Mouse (Mus musculus): Measurements from ENCODE around the gene Maff.

Gene Maff

DNA sequence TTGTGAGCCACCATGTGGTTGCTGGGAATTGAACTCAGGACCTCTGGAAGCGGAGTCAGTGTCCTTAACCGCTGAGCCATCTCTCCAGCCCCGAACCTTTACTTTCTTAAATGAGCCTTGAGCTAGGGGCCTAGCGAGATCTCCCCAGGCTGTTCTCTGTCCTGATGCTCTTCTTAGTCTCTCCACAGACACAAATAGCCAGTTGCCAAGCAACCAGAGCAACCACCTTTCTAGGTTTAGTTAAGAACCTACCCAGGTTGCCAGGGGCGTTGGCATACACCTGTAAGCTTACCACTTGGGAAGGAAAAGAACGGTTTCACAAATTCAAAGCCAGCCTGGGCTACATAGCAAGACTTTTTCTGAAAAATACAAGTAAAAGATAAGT is 16.4 kb upstream of the Maff start:
- in situ Hi-C loops (cut with MboI, MseI), result no loop called here

DNA sequence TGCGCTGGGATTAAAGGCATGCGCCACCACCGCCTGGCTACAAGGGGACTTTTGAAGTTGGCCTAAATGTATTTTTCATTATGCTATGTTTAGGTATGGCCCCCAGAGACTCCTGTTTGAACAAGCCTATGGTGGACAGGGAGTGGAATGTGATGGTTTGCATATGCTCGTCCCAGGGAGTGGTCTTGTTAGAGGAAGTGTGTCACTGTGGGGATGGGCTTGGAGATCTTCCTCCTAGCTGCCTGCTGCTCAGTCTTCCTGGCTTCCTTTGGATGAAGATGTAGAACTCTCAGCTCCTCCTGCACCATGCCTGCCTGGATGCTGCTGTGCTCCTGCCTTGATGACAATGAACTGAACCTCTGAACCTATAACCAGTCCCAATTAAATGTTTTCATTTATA is 15.9 kb upstream of the Maff start:
- in situ Hi-C loops (cut with MboI, MseI), result no loop called here

DNA sequence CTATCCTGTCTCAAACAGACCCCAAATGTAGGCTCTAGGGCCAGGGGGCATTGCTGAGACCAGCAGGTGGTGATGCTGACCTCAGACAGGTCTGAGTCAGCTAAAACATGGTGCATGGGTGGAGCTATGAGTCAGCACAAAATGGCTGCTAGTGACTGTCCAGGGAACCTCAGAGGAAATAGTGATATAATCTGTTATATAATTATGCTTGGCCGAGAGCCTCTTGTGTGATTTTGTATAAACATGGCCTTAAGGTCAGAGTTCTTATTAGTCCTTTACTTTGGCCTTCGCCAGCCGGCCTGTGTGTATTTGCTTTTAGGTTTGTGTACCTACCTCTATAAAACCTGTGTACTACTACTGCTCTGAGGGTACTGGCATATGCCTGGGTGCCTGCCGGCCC is 13.0 kb upstream of the Maff start:
- in situ Hi-C loops (cut with MboI, MseI), result no loop called here

DNA sequence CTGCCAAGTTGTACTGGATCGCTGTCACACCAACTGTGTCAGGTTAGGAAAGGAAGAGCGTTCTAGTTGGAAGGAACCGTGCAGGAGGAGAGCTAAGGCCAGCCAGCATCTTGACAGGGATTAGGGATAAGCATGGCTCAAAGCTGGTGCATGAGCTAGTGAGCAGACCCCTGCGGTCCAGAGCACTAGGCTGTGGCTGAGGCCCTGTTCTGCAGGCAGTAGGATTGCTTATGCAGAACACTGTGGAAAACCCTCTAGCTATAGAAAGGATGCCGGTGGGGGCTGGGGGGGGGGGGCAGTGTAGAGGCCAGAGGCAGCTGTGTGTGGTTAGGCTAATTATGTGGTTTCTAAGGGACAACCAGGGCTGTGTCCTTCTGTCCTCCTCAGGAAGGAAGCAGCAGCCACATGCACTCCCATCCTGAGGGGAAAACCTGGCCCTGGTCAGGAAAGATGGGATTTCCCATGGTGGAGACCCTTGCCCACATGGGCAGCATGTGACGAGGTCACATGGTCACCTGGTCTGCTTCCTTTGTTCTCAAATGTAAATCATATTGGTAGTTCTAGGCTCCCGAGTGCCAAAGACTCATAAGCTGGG is 11.3 kb upstream of the Maff start:
- in situ Hi-C loops (cut with MboI, MseI), result no loop called here

DNA sequence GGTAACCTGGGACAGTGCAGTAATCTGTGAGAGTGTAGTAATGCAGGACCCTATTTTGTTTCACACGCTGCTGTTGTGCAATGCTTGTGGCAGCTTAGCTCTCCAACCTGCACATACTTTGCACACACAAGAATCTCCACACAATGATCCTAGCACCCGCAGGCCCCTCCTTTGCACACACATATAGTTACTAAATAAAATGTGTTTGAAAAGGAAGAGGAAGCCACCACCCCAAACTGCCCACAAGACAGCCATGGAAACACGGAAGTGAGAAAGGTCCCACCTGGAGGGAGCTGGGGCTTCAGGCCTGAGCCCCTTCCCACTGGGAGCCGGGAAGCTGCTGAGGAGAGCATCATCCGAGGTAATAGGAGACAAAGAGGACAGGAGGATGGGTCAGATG is 7.4 kb upstream of the Maff start:
- in situ Hi-C loops (cut with MboI, MseI), result no loop called here

DNA sequence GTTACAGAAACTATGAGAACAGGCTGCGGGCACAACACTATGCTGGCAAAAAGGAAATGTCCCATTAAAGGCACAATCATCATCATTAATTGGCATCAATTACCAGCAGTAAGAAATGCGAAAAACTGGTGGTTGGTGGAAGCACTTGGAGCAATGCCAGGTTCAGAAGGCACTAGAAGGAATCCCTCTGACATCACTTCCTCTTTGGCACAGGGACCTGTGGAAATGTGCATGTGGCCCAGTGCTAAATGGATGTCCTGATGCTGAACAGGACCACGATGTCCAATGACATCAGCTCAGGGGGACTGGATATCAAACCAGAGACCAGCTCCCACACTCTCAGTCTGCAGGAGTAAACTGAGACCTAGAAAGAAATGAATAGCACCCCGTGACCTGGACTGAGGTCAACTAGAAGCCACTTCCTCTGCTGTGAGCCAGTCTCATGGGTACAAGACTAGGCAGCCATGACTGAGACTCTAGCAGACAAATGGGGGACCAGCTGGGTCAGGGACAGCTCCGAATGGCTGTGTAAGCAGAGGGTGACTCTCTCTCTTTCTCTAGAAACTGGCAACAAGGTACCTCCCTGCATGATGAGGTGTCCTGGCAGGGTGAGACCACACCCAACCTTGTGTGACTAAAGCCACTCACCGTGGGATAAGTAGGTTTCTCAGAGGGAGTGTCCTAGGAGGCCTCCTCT is 3.6 kb upstream of the Maff start:
- in situ Hi-C loops (cut with MboI, MseI), result no loop called here

DNA sequence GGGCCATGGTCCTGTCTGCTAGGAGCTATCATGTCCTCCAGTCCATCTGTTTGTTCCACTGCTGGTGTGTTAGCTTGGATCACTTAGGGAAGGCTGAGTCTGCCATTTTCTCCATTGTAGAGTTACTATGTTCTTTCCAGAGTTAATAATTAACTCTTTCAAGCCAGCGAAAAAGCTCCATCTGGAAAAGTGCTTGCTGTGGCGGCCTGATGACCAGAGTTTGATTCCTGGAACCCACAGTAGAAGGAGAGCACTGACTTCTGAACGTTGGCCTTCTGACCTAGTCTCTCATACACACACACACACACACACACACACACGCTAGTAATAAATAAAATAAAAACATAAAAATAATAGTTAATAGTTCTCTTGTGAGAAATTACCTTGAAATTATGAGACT is 1.8 kb upstream of the Maff start:
- in situ Hi-C loops (cut with MboI, MseI), result no loop called here

DNA sequence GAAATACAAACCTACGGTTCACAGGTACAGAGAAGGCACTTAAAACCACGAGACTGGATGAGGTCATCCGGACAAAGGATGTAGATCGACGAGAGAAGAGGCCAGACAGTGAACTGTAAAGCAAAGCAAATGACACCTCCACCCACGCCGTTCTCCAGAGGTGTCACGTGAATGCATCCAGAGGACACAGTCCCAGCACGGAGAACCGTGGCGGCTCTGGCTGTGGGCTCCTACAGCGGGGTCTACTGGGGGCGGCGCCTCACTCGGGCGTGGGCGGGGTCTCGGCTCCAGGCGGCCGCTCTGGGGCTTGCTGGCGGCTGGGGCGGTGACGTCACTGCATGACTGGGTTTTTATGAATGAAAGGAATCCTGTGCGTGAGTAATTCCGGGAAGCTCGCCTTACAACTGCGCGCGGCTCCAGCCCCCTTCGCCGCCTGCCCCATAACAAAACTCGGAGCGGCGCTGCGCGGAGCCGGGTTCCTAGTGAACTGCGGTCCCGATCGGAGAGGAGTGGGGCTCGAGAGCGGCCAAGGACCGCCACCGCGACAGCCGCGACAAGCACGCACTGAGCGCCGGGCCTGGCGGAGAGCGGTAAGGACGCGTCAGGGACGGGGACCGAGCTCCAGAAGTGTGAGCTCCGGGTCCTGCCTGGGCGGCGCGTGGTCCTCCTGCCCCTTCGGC is 884 bp downstream of the Maff start:
- in situ Hi-C loops (cut with MboI, MseI), result no loop called here

DNA sequence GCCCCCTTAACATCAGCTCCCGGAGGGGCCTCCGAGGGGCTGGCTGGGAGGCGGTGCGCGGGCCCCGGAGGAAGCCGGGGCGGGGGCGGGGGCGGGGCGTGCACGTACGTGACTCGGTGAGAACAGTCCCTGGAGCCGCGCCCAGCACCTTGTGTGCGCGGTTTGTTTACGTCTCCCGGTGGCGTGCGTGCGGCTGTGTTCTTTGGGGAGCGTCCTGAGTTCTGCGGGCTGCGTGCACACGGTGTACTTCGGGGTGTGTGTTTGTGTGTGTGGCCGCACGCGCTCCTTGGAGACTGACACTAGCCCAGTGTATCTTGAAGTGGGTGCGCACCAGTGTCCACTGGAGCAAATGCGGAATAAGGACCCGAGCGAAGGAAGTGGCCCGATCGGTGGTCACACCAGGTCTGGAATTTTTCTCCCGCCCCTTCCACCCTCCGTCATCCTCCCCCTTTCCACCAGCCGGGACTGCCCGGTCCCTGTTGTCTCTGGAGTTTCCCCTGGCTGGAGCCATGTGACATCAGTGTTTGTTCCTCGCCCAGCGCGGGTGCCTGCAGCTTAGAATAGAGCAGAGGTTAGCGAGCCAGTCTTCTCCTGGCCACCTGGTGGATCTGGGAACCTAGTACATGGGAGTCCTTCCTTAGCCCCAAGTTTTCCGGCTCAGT is 1.6 kb downstream of the Maff start:
- in situ Hi-C loops (cut with MboI, MseI), result no loop called here

DNA sequence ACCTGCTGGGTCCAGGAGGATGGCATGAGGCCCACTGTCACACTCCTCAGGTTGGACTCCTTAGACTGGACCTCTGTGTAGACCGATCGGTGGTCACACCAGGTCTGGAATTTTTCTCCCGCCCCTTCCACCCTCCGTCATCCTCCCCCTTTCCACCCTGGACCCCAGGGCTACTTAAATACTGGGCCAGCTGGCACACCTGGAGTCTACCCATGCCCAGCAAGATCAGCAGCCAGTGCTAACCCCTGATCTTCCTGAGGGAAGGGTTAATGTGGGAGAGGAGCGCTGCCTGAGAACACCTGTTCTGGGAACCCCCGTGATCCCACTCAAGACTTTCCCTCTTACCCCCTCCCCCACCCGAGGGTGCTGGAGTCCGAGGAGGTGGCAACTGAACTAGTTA is 2.2 kb downstream of the Maff start:
- in situ Hi-C loops (cut with MboI, MseI), result no loop called here

DNA sequence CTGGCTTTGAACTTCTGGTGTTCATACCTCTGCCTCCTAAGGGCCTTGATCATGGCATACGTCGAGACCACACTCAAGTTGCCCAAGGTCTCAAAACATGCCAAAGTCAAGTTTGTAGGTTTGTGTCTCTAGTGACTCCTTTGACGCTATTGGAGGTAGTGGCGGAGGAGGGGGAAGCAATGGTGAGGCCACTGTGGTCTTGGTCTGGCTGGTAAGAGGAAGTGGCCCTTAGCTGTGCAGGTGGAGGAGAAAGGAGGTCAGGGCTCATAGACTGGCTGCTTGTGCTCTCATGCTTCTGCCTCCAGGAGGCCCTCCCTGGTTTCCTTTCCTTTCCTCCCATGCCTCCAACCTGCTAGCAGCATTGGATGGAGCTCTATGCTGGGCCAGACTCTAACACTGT is 4.4 kb downstream of the Maff start:
- in situ Hi-C loops (cut with MboI, MseI), result no loop called here

DNA sequence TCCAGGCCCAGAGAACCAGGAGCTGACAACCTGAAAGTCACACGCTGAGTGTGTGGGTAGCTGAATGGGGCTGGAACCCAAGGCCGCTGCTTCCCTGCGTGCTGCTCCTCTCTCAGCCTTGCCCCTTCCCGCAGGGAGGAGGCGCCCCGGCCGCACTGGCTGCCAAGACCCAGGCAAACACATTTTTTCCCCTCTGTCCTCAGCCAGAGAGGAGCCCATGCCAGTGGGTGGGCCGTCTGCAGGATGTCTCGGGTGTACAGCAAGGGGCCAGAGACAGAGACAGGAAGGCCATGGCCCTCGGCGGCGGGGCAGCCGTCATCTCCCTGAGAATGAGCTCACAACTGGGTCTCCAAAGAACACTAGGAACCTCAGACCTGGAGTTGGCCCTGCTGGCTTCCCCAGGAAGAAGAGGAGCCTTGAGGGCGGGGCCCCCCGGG is 4.9 kb downstream of the Maff start:
- in situ Hi-C loops (cut with MboI, MseI), result no loop called here

DNA sequence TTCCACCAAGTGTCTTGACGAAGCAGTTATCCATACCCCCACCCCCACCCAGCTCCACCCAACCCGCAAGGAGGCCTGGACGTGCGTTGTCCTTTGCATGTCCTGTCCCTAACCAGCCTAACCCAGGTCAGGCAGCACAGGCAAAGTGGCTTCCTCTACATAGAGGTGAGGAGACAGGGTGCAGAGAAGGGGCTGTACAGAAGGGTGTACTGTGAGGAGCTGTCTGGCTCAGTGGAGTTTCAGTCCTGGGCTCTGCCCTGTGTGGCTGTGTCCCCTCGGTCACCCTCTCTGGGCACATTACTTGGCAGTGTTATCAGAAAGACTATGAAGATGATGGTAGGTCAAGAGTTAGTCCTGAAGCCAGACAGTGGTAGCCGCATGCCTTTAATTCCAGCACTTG is 6.1 kb downstream of the Maff start:
- in situ Hi-C loops (cut with MboI, MseI), result no loop called here

DNA sequence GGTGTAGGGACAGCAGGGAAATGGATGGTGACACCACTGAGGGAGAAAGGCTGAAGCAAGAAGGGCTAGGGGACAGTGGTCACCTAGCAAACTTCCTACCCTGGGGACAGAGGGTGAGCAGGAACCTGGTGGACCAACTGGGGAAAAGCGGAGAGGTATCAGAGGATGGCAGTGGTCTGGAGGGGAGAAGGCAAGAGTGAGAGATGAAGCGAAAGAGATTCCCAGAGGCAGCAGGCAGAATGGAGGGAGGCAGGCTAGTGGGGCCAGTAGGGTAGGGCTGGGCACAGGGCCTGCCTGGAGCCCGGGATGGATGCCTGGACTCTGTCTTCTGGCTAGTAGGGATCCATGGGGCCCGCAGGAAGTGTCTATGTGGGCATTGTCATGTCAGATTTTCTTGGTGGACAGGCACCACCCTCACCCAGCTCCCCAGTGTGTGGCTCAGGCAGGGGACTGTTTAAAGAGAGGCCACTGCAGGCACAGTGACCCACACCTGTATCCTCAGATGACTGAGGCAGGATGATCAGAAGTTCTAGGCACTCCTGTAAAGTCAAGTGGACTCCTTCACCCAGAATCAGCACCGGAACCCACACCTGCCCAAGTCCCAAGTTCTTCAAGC is 7.4 kb downstream of the Maff start:
- in situ Hi-C loops (cut with MboI, MseI), result no loop called here

DNA sequence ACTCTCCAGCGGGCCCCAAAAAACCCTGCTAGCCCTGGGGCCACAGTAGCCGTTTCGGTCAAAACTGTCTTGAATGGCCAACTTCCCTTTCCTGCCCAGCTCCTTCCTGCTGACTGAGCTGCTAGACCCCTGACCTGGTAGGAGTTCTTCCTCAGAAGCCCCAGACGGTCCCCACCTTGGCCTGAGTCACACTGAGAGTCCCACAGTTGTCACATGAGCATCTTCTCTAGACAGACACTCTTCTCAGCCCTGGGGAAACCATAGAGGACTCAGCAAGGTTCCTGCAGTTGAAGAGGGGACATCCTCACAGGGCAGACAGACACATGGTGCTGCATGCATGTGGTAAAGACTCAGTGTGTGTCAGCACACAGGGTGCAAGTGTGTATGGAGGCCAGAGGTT is 8.2 kb downstream of the Maff start:
- in situ Hi-C loops (cut with MboI, MseI), result no loop called here

DNA sequence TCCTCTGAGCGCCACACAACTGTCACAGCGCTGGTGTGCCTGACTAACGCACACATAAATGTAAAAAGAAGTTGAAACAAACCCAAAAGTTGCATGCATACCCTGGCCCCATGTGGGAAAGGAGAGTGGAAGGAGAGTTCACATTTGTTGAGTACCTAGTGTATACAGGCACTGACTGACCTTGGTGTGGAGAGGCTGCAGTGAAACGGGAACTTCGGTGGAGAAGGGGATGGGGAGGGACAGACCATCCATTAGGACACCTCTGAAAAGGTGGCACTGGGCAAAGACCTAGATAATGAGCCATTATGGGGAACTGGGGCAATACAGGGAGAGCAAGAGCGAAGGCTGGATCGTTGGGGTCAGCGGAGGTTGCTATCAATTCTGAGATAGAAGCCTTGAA is 10.1 kb downstream of the Maff start:
- in situ Hi-C loops (cut with MboI, MseI), result no loop called here

DNA sequence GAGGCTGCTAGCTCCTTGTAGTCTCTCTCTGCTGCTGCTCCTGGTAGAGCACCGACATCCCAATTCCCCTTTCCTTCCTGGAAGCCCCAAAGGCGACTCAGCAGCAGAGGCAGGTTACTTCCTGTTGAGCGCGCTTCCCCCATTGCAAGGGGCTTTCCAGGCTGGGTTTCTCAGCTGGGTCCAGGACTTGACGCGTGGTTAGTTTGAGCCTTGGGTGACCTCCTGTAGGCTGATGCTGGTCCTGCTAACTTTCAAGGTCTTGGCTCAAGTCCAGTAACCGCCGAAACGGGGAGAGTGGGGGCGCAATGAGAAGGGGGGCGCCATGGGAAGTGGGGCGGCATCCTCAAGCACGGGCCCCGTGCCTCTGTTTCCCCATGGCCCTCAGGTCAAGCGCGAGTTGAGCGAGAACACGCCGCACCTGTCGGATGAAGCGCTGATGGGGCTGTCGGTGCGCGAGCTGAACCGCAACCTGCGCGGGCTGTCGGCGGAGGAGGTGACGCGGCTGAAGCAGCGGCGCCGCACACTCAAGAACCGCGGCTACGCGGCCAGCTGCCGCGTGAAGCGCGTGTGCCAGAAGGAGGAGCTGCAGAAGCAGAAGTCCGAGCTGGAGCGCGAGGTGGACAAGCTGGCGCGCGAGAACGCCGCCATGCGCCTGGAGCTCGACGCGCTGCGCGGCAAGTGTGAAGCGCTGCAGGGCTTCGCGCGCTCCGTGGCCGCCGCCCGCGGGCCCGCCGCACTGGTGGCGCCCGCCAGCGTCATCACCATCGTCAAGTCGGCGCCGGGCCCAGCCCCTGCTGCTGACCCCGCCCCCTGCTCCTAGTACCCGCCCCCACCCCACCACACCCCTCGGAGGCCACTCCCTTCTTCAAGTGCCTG is 10.9 kb downstream of the Maff start:
- in situ Hi-C loops (cut with MboI, MseI), result no loop called here

DNA sequence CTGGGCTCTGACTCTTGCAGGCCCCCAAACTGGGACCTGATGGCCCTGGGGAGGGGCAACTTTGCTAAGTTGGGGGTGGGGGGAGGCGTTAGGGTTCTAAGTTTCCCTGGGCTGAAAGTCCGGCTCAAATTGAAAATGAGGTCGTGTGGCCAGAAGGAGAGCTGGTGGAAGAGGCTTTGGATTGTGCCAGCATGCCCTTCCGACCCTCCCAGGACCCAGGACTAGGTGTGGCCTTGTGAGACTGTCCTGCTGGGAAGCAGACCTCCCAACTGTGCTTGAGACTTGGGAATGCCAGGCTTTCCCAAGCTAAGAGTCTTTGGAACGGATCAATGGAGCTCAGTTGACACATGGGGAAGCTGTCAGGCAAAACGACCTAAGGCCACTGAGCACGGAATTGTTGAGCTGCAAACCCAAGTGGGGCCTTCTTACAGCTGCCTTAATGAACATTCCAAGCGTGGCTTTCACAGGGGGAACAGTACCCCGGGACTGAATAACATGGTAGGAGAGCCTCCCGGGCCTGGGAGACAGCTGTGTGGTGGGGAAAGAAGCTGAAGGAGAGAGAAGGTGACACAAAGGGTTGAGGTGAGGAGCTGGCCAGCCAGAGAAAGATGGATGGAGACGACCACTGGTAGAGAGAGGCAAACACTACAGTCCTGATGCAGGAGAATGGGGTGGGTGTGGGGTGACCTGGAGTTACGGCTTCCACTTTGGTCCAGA is 11.7 kb downstream of the Maff start:
- in situ Hi-C loops (cut with MboI, MseI), result no loop called here

DNA sequence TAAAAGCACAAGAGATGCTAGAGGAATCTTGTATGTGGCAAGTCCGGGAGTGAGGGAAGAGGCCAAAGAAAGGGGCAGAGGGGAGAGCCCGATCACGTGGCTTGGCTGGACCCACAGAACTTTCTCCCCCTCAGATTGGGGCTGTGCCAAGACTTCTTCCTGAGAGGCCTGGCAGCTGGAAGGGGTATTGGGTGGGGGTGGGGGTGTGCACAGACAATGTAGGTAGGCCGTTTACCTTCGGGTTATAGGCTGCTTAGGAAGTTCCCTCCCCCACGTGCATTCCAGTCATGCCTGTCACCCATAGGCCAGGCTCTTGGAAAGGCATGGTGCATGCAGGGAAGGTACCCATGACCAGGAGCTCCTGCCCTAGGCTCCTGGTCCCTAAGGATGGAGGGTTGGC is 13.5 kb downstream of the Maff start:
- in situ Hi-C loops (cut with MboI, MseI), result no loop called here

DNA sequence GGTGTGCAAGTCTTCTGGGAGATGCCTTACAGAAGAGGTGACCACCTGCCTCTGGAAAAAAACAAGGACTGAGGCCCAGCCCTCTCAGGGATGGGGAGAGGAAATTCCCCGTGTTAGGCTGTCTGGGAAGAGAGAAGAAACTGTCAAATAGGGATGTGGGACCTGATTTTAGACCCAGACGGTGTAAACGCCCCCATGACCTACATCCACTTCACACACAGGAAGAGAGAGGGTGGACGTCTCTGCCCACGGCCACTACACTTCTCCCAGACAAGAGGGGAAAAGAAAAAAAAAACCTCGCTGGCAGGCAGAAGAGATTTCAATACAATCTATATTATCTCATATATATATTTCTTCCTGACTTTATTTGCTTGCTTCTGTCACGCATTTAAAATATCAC is 13.9 kb downstream of the Maff start:
- in situ Hi-C loops (cut with MboI, MseI), result no loop called here

DNA sequence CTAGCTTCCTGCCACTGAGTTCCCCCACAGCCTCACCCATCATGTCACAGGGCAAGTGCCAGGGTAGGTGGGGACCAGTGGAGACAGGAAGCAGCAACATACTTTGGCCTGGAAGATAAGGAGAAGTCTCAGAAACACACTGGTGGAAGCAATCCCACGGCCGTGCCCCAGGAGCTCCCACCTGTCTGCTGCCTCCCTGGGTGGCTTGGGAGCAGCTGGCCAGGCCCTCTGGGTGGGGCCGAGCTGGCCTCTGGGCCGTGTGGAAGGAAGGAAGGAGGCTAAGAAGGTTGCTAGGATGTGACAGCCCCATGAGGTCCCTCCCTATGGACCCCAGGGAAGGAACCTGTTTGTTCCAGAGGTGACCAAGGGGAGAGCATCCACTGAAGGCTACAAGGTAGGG is 14.6 kb downstream of the Maff start:
- in situ Hi-C loops (cut with MboI, MseI), result no loop called here
